Mouse (Mus musculus): ENCODE measurements around the gene Rufy1.
A peak's percentile ranks its signal among the peaks of the same experiment; 100 is the strongest.
"Not testable (repeated sequence)": the region's sequence is repeated elsewhere in the genome, so short reads cannot be mapped to it uniquely, and the experiment has no call there.

Gene Rufy1

DNA sequence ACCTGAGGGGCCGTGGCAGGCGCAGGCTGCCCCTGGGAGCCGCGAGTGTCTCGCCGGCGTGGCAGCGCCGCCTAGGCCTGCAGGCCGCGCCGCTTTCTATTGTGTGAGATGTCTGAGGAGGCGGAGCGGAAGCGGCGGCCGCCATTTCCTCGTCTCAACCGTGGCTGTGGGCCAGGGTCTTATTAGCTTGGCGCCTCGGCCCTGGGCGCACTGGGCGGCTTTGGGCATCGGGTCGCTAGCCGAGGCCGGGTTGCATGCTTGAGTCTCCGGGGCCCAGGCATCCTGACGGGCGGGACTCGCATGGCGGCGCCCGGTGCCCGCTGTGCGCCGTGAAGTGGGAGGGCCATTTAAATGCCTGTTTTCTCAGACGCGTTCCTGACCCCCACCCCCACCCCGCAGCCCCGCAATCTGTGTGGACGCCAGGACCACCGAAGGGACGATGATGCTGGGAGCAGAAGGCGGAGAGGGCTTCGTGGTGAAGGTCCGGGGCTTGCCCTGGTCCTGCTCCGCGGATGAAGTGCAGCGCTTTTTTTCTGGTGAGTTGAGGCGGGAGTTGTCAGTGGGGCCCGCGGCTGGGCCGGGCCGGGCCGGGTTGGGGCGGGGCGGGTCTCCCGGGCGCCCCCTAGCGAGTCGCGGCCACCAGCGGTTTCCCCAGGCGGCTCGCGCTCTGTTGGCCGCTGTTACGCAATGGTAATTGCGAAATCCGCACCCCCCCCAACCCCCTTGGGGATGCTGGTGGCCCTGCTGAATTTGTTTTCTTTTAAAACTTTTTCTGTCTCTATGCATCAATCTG is 52.8 kb downstream of the Rufy1 start:
- DNase-seq (ENCODE audit: low spot score): peak; percentile 85

DNA sequence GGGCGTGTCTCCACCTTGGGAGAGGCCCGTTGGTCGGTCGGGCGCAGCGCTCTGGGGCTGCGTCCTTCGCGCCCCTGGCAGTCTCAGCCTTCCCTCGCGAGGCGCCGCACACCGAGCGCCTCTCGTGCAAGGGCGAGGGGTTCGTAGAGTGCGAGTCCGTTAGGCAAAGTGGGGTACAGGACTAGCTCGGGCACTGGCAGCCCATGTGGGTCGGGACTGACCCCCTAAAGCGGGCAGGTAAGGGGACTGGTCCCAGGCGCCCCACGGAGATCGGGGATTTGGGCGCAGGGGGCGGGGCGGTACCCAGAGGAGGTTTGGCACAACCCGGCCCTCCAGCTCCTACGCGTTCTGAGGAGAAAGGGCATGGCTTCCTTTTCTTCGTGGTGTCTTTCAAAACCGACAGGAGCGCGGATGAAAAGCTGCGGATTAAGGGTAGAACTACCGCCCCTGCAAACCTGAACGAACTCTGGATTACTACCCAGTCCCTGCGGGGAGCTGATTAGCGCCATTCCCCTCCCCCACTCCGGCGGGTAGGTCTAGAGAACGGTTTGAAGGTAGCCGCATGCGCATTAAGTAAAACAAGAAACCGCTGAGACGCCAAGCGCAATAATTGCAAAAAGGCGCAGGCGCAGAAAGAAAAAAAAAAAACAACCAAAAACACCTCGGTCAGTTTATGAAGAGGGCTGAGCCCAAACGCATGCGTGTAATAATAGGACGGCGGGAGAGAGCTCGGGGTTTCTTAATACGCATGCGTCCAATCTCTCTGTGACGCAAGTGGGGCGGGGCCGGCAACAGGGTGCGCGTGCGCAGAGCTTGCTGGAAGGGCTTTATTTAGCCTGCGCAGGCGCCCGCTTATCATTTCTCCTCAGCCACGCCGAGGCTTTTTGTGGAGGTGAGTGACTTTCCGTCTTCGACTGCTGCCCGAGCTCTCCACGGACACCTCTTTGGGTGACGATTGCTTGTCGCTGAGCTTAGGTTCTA is 53.7 kb downstream of the Rufy1 start, which contains the start of gene Hnrnph1:
Gene Hnrnph1, plus strand, starts transcription at position 80 of the 981 bp plus-strand sequence.
- peak; percentile 99 for DNase-seq (ENCODE audit: low spot score)

DNA sequence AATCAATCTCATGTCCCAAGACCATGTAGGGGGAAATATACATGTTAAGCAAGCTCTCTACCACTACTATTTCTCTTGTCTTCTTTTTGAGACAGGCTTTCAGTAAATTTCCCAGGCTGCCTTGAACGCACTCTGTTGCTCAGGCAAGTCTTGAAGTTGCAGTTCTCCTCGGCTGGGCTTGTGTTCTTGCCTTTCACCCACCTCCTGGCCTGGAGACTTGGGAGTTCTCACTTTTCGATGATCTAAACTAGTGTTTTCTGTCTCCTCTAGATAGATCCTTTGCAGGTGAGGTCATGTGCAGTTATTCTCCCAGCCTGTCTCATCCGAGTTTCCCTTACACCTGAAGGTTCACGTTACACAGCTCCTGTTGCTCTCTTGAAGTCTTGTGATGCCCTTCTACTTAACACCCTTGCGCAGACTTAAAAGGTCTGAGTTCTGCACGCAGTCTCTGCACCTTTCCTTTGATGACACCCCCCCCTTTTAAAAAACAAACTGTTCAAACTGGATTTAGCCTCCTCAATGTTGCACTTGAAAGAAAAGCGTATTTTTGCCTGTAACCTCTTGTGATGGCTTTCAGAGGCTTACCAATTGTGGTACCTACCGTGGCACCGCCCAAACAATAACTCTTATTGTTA is 54.7 kb downstream of the Rufy1 start:
- DNase-seq (ENCODE audit: low spot score): peak; percentile 31

DNA sequence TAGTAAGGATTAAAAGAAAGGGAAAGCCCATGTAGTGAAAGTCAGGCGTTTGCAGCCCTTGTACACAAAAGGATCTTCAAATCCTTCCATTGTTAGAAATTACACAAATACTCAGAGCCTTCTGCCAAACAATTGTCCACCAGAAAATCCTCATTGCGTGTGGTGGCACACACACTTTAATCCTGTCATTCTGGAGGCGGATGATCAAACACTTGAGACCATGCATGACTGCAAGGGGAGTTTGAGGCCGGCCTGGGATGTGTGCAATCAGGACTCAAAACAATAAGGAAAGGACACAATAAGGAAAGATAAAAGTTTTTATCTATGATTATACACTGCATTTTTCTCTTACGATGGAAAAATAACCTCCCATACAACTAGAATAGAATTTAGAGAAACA is 55.5 kb downstream of the Rufy1 start:
- DNase-seq (ENCODE audit: low spot score): no peak

DNA sequence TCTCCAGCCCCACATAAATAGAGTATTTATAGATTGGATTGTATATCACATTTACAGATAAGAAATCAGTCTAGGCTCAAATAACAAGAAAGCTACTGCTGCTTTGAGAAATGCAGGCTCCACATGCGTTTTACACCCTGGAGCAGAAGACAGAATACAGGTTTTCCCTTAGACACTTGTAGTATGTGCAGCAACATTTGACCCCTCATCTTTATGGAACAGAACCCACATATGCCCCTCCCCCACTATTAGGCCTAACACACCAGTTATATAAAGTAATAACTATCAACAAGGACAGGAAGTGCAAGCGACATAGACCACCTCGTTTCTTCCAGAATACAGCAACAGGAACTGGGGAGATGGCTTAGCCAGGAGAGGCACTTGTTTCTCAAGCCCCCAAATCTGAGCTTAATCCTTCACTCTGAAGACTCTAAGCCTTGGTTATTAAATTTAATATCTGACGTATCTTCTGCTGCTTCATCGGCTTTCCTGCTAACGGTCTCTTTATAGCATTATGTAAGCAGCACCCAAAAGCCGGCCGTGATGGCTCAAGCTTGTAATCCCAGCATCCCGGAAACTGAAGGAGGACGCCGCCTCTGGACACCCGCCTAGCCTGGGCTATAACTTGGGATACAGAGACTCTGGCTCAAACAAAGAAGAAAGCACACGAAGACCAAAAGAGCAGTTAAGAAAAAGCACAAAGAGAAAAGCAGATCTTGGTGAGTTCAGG is 56.5 kb downstream of the Rufy1 start:
- no peak for DNase-seq (ENCODE audit: low spot score)

DNA sequence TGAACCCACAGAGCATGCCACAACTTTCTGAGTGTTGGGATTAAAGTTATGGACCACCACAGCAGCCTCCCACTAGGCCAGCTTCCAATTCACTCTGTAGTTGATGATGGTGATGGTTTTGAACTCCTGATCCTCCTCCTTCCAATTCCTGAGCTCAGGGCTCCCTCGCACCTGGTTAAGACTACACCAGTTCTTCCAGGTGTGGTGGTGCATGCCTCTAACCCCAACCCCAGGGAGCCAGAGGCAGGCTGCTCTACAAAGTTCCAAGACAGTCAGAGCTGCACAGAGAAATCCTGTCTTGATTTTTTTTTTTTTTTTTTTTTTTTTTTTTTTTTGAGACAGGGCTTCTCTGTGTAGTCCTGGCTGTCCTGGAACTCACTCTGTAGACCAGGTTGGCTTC is 57.3 kb downstream of the Rufy1 start:
- no peak for DNase-seq (ENCODE audit: low spot score)

DNA sequence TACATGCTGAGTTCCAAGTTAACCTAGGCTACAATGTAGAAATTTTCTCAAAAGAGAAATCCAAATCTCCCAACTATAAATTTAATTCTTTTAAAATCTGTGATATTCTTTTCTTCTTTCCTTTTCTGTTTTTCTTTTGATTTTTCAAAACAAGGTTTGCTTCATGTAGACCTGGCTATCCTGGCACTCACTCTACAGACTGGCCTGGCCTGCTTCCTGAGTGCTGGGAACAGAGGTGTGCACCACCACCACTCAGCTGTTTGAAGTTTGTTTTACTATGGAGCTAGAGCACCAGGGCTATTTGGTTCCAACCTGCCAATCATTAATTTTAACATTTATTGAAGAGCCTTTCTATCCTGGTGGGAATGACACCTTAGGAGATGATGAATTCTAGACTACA is 57.8 kb downstream of the Rufy1 start:
- DNase-seq (ENCODE audit: low spot score): no peak

DNA sequence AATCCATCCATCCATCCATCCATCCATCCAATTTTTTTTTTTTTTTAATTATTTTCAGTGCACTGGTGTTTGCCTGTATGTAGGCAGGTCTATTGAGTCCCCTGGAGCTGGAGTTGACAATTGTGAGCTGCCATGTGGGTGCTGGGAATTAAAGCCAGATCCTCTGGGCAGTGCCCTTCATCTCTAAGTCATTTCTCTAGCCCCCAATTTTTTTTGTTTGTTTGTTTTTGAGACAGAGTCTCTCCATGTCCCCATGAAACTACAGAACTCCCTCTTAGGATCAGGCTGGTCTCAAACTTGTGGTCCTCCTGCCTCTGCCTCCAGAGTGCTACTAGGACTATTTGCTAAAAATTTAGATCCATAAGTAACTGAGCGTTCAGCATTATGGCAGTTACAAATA is 59.0 kb downstream of the Rufy1 start:
- no peak for DNase-seq (ENCODE audit: low spot score)

DNA sequence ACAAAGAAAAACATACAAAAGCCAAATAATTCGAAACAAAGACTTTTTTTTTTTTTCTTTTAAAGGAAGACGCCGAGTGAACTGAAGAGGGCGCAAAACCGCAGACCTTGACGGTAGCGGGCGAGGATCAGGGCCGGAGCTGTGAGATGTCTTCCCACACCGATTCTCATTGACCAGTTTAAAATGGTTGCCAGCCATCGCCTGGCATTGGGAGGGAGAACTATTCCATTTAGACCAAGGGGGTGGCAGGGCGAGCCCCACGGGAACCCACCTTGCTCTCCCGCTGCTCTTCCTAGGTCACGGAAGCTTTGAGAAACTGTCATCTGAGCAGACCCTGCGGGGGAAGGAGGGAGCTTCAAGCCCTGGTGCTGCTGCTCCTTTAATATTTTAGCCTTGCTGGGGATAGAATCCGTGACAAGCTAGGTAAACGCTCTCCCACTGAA is 59.5 kb downstream of the Rufy1 start:
- peak; percentile 86 for DNase-seq (ENCODE audit: low spot score)

DNA sequence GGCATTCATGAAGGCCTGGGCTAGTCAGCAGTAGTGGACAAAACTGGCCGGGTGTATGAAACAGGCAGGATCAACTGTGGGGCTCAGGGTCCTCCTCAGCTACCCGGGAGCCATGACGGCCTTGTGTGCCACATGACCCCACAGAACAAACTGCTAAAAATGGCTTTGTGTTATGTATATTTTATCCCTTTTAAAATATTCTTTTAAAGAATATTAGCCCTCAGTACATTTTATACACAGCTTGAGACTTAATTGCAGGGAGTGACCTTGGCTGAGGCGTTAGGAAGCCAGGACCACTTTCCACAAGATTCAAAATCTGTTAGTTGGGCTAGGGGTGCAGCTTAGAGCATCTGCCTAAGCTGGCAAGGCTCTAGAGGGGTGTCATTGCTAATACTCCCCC is 60.0 kb downstream of the Rufy1 start:
- DNase-seq (ENCODE audit: low spot score): peak; percentile 45

DNA sequence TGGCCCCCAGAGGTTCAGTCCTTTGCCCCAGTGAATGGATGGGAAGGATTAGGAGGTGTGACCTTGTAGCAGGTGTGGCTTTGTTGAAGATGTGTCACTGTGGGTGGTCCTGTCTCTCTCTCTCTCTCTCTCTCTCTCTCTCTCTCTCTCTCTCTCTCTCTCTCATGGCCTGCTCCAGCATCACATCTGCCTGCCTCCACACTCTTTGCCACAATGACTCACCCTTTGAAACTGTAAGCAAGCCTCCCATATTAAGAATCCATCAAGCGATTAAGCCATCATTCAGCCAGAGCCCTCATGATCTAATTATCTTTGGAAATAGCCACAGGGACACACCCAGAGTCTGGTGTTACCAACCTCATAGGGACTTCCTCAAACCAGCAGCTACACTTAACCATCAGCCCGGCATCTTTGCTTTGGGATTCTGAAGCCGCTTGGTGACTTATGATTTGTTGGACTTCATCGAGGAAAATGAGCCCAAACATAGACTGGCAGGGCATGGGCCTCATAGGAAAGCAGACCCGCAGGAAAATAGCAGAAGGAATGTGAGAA is 61.5 kb downstream of the Rufy1 start:
- no peak for DNase-seq (ENCODE audit: low spot score)

DNA sequence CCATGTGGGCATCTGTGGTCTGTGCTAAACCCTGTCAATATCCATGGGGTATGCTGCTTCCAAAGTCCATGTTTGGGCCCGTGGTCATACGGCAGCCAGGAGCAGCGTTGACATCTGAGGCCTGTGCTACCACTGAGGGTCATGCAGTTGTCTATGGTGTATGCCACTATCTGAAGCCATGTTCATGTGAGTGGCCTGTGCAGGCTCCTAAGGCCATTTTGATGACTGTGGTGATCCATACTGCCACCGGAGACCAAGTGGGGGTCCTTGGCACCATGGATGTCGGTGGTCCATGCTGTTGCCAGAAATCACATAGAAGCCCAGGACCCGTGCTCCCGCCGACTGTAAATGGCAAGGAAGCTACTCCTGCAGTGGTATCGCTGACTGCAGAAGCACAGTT is 63.4 kb downstream of the Rufy1 start:
- DNase-seq (ENCODE audit: low spot score): no peak

DNA sequence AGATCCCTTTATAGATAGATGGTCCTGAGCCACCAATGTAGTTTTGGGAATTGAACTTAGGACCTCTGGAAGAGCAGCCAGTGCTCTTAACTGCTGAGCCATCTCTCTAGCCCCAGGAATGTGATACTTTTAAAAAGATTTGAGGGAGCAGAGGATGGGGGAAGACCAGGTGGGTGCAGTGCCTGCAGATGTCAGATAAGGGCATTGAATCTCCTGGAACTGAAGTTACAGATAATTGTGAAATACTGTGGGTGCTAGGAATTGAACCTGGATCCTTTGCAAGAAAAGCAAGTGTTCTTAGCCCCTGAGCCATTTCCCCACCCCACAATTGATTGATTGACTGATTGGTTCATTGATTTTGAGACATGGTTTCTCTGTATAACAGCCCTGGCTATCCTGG is 65.6 kb downstream of the Rufy1 start:
- no peak for DNase-seq (ENCODE audit: low spot score)

DNA sequence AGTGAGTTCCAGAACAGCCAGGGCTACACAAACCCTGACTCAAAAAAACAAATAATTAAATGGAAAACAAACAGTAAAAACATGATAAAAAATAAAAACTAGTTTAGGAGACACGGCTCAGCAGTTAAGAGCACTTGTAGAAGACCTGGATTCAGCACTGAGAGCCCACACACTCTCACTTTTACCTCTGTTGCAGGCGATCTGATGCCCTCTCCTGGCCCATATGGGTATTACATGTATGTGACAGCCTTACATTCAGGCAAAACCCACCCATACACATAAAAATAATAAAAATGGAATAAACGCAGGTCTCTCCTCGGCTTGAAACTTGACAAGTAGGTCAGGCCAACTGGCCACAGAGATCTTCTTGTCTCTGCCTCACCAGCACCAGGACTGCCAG is 66.4 kb downstream of the Rufy1 start:
- peak; percentile 91 for DNase-seq (ENCODE audit: low spot score)

DNA sequence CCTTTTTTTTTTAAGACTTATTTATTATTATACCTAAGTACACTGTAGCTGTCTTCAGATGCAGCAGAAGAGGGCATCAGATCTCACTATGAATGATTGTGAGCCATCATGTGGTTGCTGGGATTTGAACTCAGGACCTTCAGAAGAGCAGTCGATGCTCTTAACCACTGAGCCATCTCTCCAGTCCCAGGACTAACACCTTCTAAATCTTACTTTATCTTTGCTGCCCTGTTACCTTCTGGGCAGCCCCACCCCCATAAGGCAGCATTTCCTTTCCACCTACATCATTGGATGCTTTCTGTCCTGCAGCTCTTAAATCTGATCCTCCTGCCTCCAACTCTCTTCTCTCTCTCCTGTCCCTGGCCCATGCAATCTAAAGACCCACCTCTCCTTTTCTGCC is 69.6 kb downstream of the Rufy1 start:
- DNase-seq (ENCODE audit: low spot score): not testable (repeated sequence)

DNA sequence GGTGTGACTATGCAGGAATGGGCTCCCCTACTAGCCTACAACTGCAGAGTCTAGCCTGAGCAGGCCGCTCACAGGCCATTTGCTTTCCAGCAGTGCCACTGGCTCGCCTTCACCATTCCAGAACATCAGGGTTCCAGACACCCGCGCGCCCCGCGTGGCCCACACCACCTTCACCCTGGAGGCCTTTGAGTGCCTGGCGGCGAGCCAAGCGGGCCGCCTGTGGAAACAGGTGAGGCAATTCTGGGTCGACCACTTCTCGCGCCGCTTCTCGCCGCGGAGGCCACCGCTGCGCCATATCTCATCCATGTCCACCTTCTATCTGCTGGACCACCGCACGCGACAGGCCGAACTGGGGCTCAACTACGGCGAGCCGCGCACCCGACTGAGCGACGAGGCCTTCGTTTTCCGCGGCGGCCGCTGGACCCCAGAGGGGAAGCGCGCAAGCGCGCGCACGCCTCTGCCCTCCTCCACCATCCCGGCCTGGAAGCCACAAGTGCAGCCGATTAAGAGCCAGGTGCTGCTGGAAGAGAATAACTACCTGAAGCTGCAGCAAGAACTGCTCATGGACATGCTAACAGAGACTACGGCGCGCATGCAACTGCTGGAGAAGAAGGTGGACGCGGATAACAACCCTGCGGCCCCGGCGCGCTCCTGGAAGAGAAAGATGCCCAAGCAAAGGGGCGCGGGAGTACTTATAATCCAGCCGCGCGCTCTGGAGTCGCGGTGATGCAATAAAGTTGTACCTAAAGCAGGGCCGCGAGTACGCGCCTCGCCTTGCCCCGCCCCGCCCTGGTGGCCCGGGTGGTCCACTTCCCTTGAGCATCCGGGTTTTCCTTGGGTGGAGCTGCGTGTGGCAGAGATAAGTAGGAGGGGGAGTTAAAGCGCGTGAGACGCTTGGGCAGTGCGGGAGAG is 71.7 kb downstream of the Rufy1 start:
- DNase-seq (ENCODE audit: low spot score): peak; percentile 82

DNA sequence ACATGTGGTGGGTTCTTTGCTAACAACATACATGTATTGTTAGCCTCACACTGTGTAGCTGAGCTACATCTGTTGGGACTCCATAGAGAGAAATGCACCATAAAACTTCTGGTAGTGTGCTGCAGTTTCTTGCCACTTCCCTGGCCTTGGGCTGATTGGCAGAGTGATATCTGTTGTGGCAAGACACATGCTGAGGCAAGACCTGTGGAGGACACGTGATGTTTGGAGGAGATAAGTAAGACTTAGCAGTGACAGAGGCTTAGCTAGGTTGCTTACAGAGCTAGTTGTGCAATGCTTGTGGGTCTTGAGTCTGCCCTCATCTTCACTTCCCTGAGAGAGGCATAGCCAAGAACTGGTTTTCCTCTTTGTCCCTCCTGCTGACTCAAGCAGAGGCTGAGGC is 75.5 kb downstream of the Rufy1 start:
- DNase-seq (ENCODE audit: low spot score): no peak

DNA sequence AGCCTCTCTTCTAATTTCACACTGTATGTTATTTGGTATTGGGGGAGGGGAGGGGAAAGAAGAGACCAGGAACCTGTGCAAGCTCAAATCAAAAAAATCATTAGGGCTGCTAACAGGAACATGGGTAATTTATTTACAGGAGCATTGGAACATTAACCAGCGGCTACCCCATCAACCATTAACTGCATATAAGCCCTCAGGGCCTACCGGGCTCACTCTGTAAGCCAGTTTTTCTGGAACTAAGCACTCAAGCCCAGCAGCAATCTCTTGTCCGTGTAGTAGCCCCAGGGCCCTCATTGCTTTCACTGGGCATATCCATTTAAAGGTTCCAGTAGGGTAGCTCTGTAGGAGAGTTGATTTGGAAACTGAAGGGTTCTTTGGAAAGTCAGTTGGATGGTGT is 76.1 kb downstream of the Rufy1 start:
- DNase-seq (ENCODE audit: low spot score): no peak

DNA sequence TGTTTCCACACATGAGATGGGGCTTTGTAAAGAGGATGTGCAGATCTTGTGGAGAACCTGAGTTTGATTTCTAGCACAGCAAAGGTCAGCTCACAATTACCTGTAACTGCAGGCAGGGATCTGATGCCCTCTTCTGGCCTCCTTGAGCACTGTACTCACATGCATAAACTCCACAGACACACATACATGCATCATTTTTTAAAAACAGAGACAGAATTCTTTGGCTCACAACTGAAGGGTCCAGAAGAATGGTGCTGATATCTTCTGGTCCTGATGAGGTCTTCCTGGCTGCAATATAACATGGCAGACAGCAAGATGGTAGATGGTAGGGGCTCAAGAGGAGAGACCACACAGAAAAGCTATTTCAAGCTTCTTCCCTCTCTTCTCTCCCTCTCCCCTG is 76.8 kb downstream of the Rufy1 start, which contains the start of gene Cby3:
Gene Cby3, plus strand, starts transcription at position 301 of the 400 bp plus-strand sequence.
- DNase-seq (ENCODE audit: low spot score): no peak

DNA sequence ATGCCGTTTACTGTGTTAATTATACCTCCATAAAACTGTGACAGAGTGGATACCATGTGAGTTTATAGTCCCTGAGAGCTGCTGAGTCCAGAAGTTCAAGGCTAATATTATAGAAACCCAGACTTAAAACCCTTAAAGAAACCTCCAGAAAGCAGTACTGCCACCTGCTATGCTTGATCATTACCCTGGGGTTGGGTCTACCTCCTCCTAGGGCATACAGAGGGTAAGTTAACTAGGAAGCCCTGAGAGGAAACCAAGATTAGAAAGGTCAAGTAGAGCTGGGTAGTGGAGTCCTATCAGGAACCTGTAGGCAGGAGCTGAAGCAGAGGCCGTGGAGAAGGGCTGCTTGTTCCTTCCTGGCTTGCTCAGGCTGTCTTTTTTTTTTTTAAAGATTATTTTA is 78.7 kb downstream of the Rufy1 start:
- no peak for DNase-seq (ENCODE audit: low spot score)

All from embryo, embryonic 10.5 days (tissue).